Mouse (Mus musculus): ENCODE results near the gene Gnat3. TPM values are rescaled to one million over a fixed set of nuclear protein-coding genes. Genes with fewer than 3 reads are reported as not detected.
"Not testable (repeated sequence)": the region's sequence is repeated elsewhere in the genome, so short reads cannot be mapped to it uniquely, and the experiment has no call there.

Gnat3 gene
- under 1 TPM; 0.19 to 0.20 TPM for total RNA-seq (2021)

DNA sequence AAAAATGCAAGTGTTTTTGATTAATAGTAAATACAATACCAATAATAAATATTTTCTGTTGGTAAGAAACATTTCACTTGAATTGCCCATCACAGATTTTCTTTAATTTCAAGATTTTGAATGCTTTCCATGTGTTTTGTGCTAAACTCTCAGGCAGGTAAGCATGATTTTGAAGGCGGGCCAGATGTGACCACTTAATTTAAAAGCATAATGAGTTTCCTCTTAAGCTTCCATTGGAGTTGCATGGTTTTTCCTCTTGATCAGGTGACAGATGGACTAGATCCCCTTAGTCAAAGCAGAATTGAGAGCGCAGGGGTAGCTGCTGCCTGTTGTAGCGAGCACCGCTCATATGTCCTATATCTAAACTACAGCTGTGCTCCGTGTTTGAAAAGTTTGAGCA is at the start of gene Gnat3:
Gene Gnat3 (plus strand): TSS at position 301 of the 400 bp plus-strand sequence.
- intact Hi-C loops (cut with DNase I), result no loop called here
- no peak for DNase-seq

GRCm38 (mm10) chr5:17918966-17919365 is 43.4 kb upstream of the Gnat3 start:
- intact Hi-C loops (cut with DNase I), result no loop called here
- peak; percentile 41 to 42 for DNase-seq

- DNase-seq, result no peak
- intact Hi-C loops (cut with DNase I), result loop anchor here (2.0 to 5.0 kb wide), 3 partner anchors 25 to 119 kb away; no protein-coding TSS in a partner anchor
Measured at GRCm38 (mm10) chr5:17923648-17924047, 38.7 kb upstream of the Gnat3 start.

GRCm38 (mm10) chr5:17924085-17924518 is 38.2 kb upstream of the Gnat3 start:
- intact Hi-C loops (cut with DNase I), result loop anchor here (2.0 to 5.0 kb wide), 3 partner anchors 25 to 119 kb away; no protein-coding TSS in a partner anchor

DNA sequence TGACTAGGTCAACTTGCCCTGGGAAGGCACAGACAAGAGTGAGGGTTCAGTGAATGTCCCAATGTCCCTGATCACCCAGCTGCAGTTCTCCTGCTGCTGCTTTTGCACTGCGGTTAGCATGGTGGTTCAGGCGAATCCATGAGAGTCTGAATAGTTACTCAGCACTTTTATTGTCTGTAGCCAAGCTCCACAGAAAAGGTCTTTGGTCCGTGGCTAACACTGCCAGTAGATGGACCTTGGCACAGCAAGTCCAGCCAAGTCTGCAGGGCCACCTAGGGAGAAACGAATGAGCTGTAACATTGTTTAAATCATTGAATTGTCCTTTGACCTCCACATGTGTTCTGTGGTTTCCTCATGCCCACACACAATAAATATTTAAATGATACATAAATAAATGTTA is 33.9 kb upstream of the Gnat3 start:
- DNase-seq, result no peak
- intact Hi-C loops (cut with DNase I), result loop anchor here (5.0 kb wide), 1 partner anchor 64 kb away; no protein-coding TSS in a partner anchor

More at GRCm38 (mm10) chr5:17924085-17924518, 38.2 kb upstream of the Gnat3 start:
- peak; percentile 69 to 76 for DNase-seq

DNA sequence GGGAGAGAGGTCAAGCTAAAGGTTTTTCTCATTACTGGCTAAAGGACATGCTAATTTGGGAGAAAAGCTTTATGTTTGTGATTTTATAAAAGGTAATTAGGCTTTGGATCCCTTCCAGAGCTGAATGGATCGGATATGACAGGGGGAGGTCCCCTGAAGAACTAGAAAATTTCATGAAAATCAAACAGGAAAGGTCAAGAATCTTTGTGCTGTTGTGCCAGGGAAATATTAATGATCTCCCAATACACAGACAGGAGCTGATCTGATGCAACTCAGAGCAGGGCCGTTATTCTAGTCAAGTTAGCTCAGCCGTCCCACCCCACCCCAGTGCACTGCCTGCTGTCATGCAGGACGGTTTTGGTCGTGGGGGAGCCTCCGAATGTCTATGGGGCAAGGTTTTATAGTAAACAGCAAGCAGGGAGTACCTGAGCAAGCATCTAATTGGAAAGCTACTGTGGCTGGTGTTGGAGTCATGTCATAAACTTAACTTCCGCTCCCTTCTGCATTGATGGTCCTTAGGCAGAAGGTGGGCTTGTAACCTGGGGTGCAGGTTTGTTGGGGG is 33.3 kb upstream of the Gnat3 start:
- intact Hi-C loops (cut with DNase I), result loop anchor here (5.0 kb wide), 1 partner anchor 63 kb away; no protein-coding TSS in a partner anchor
- no peak for DNase-seq

DNA sequence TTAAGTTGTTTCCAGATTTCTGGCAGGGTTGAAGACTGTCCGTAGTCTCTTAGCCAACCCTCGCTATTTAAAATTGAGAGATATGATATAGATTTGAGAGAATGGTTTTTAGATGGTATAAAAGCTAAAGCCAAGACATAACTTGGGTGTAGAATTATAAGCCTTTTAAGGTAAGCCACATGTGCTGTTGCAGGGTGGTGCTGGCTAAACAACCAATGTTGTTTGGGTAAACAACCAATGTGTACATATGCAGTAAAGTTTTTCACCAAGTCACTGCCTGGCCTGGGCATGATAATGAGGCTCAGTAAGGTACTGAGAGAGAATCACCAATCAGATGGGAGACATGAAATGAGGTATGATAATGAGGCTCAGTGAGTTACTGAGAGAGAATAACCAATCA is 30.8 kb upstream of the Gnat3 start:
- DNase-seq; intact Hi-C loops (cut with DNase I): not testable (repeated sequence)

DNA sequence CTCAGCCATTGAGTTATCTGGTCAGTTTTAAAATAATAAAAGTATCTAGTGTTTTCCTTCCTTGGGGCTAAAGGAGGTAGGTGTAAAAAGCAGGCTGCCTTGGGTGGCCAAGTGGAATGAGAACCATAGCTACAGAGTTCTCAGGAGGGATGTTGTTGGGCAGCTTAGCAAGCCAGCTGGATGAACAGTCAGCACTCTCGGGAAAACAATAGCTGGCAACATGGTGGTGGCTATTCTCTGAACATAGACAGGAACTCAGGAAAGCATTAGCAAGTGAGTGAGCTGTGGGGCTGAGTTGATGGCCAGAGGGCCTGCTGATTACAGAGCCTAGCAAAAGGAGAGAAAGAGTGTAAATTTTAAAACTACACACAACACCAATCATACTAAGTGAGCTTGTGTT is 27.8 kb upstream of the Gnat3 start:
- intact Hi-C loops (cut with DNase I), result no loop called here
- no peak for DNase-seq

DNA sequence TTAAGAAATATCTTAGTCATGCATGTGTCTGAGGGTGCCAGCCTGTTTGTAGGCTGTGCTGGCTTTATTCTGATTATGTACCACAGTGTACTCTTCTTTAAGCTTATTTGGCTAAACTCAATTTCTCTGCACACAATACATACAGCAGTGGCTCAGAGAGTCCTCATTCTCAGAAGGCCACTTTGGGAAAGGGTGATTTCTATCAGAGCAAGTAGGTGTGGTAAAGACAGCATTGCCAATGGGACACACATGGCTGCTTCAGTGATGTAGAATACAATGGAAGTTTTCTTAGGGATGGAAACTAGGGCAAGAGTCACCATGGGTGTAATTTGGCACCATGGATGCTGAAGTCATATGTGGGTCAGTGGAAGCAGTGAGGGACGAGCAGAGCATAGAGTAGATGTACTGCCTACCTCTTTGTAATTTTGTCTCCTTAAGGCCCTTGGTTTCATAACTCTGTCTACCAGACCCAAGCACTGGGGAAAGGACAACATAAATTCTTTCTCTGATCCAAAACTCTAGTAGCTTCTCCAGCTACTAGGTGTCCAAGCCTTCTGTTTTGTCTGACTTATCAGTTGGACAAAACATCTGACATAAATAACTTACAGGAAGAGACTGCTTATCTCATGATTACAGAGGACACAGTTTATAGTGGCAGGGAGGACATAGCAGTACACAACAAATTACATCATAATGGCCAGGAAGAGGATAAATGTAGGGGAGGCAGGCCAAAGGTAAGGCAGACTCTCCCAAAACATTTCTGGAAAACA is 24.0 kb upstream of the Gnat3 start:
- intact Hi-C loops (cut with DNase I), result loop anchor here (5.0 kb wide), 1 partner anchor 94 kb away; no protein-coding TSS in a partner anchor
- DNase-seq, result peak; percentile 26 to 29

- peak; percentile 10 to 25 for DNase-seq
- intact Hi-C loops (cut with DNase I), result no loop called here
Measured at GRCm38 (mm10) chr5:17956468-17956867, 5.9 kb upstream of the Gnat3 start.

GRCm38 (mm10) chr5:17969704-17970390 is 7.5 kb downstream of the Gnat3 start:
- intact Hi-C loops (cut with DNase I), result no loop called here
- no peak for DNase-seq

GRCm38 (mm10) chr5:17970391-17970730 is 8.0 kb downstream of the Gnat3 start:
- no peak for DNase-seq
- intact Hi-C loops (cut with DNase I), result no loop called here

GRCm38 (mm10) chr5:17980501-17981121 is 18.3 kb downstream of the Gnat3 start:
- intact Hi-C loops (cut with DNase I), result loop anchor here (5.0 kb wide), 2 partner anchors 98 to 143 kb away; no protein-coding TSS in a partner anchor
- no peak for DNase-seq

- intact Hi-C loops (cut with DNase I), result loop anchor here (5.0 kb wide), 2 partner anchors 100 to 145 kb away; no protein-coding TSS in a partner anchor
- DNase-seq, result peak; percentile 56 to 69
Measured at GRCm38 (mm10) chr5:17982770-17983169, 20.4 kb downstream of the Gnat3 start.

DNA sequence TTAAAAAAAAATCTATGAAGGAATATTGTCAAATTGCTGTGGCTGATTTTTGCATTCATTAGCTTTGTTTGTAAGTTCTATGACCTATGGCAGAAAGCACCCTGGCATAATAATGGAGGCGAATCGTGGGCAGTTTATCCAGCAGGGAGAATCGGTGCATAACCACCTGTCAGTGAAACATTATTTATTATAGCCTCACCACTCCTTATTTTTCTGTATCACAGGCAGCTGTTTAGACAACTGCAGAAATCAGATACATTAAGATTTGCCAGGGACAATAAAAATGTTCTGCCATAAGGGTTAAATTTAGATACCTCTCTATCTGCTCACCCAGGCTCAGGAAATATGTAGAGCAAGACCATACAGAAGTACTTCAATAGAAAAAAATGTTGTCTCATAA is 22.2 kb downstream of the Gnat3 start:
- DNase-seq, result no peak
- intact Hi-C loops (cut with DNase I), result loop anchor here (5.0 kb wide), 2 partner anchors 102 to 147 kb away; no protein-coding TSS in a partner anchor

GRCm38 (mm10) chr5:17986611-17987010 is 24.3 kb downstream of the Gnat3 start:
- intact Hi-C loops (cut with DNase I), result no loop called here
- no peak for DNase-seq

- DNase-seq, result peak in 1 of 2 experiments; percentile 34
- intact Hi-C loops (cut with DNase I), result loop anchor here (5.0 kb wide), 1 partner anchor 63 kb away; no protein-coding TSS in a partner anchor
Measured at GRCm38 (mm10) chr5:17990618-17991017, 28.3 kb downstream of the Gnat3 start.

DNA sequence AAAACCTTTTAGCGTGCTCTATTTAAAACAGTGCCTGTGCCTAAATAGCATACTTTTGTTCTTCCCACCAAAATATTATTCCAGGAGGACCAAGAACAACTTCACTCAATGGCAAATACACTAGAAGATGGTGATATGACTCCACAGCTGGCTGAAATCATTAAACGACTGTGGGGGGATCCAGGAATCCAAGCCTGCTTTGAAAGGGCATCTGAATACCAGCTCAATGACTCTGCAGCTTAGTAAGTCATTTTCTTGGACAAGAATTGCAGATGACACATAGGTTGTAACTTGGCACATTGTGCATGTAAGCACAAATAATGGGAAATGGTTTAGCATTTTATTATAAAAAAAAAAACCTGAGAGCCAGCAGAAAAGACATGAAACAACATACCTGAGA is 37.2 kb downstream of the Gnat3 start:
- no peak for DNase-seq
- intact Hi-C loops (cut with DNase I), result no loop called here

DNA sequence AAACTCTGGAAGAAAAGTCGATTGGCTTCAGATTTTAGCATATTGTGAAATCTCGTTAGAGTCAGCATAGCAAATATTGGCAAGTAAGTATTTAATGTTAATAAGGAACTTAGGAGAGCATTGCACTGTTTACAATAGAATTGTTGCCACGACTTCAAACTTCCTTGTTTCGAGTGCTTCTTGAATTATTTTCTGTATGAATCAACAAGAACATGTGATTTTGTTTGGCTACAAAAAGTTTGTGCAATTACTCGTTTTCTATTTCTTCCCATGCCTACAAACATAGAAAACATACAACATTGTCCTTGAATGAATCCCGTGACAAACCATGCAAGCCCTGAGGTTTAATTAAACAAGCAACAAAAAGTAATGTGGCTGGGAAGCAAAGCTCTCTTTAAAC is 37.8 kb downstream of the Gnat3 start:
- no peak for DNase-seq
- intact Hi-C loops (cut with DNase I), result loop anchor here (5.0 to 10.0 kb wide), 3 partner anchors 108 to 185 kb away; no protein-coding TSS in a partner anchor

- peak; percentile 37 to 39 for DNase-seq
- intact Hi-C loops (cut with DNase I), result loop anchor here (5.0 to 10.0 kb wide), 3 partner anchors 109 to 187 kb away; no protein-coding TSS in a partner anchor
Measured at GRCm38 (mm10) chr5:18001646-18002045, 39.3 kb downstream of the Gnat3 start.
